Mouse (Mus musculus): ENCODE measurements around the gene Gm10644.

Gene Gm10644

GRCm38 (mm10) chr8:83935435-83935834, 19.6 kb downstream of the Gm10644 start:
- DNase-seq (ENCODE audit: low read depth), result no peak

DNA sequence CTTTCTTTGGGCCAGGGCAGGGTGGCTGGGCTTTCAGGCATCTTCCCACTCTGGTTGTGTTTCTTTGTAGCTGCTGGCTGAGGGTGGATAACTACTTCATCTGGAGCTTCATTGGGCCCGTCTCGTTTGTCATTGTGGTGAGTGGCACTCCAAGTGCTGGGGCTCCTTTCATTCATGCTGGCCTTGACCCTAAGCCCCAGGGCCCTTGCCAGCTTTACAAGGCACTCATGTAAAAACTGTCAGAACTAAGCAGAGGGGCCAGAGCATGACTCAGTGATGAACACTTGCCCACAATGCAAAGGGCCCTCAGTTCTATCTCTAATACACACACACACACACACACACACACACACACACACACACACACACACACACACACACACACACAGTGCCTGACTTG, 20.0 kb downstream of the Gm10644 start:
- DNase-seq (ENCODE audit: low read depth), result no peak

DNA sequence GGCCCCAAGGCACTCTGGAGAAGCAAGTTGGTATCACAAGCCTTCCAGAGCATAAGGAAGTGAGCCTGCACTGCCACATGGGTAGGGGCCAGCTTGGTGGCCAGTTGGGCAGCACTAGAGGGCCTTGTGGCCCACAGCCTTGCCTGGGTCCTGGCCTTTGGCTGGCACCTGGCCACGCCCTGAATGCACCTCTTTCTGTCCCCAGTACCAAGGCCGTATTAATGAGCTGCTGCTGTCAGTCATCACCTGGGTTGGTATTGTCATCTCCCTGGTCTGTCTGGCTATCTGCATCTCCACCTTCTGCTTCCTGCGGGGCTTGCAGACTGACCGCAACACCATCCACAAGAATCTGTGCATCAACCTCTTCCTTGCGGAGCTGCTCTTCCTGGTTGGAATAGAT, 20.8 kb downstream of the Gm10644 start:
- DNase-seq (ENCODE audit: low read depth), result no peak

DNA sequence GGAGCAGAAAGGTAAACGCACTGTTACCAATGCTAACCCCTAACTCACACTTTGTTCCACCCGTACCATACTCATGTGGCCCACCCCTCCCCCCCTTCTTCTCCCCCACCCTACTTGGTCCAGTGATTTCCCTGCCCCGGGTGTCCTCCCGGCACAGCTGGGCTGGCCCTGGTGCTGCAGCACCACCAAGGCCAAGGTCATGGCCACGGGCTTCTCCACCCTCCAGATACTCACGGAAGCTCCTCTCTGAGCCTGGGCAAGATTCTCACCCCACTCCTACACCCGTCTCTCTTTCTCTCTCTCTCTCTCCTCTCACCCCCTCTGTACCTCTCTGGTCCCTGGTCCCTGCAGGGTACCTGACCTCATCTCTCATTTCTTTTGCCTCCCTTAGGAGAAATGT, 28.7 kb downstream of the Gm10644 start:
- DNase-seq (ENCODE audit: low read depth), result no peak

- no peak for DNase-seq (ENCODE audit: low read depth)
Measured at GRCm38 (mm10) chr8:83924585-83924984, 30.4 kb downstream of the Gm10644 start.

DNA sequence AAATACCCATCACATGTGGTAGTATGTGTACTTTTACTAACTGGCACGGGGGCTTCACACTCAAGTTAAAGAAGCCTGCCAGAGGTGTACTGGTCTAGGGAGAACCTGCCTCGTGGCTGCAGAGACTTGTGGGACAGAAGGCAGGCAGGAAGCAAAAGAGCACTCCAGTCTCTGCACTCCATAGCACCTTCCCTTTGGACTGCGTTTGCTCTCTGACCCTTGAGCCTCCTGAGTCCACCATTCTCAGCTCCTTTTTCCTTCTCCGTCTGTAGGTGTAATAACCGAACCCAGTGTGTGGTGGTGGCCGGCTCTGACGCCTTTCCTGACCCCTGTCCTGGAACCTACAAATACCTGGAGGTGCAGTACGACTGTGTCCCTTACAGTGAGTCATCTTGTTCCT, 32.3 kb downstream of the Gm10644 start:
- DNase-seq (ENCODE audit: low read depth), result no peak

DNA sequence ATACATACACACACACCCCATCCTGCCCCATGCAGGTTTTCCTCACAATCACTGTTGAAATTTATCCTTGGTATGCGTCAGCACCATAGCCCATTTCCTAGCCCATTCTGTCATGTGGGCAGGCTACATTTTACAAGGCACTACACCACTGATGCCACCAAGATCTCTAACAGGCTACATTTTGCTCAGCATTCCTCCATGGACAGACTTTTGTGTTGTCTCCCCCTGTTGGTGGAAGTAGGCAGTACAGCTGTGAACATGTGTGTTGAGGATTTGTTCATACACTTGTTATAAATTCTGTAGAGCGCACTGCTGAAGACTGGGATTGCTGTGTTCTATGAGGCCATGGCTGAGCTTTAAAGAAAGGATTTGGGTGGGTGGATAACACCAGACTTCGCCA, 33.4 kb downstream of the Gm10644 start:
- peak; percentile 88 for DNase-seq (ENCODE audit: low read depth)

- DNase-seq (ENCODE audit: low read depth), result no peak
Measured at GRCm38 (mm10) chr8:83917566-83917965, 37.4 kb downstream of the Gm10644 start.

DNA sequence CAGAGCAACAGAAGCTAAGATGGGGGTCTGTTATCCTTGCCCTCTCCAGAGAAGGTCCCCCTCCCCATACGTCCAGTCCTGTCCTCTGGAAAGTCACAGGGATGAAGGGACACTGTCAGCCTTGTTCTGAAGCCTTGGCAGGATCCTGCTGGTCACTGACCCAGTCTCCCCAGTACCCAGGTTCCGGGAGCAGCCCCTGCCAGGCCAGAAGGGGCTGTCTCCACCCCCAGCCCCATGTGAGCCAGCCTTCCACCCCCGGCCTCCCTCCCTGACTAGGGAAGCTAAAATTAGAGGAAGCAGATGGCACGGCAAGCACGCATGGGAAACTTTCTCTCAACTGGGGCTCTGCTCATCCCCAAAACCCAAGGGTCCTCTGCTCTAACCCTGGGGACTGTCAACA, 39.0 kb downstream of the Gm10644 start:
- DNase-seq (ENCODE audit: low read depth), result no peak

DNA sequence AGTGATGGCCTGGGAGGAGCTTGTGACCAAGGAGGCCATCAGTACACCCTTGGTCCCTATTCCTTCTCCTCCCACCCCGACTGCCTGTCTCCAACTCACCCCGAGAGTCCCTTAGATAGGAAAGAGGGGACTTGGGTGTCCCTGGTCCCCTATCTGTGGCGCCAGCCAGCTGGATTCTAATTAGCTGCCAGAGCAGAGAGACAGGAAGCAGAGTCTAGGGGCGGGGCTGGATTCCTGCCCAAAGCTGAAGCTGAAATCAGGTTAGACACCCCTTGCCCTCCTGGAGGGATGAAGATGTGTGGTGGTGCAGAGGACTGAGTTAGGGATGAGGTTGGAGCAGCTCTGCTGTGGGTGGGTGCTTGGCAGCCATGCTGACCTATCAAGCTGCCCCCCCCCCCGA, 40.1 kb downstream of the Gm10644 start:
- DNase-seq (ENCODE audit: low read depth), result no peak

DNA sequence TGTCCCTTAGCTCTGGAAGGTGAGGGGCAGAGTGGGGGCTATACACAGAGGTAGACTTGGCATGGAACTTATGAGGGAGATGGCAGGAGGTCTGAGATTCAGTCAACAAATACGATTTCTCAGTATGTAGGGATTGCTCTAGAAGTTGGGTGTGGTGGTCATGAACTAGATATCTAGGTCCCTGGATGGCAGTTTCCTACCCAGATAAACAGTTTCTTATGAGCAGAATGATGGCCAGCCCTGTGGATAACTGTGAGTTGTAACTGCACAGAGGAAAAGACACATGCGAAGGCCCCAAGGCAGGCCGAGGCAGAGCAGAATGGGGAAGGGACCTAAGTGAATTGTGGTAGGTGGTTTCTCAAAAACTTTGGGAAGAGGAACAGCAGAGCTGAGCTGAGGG, 40.8 kb downstream of the Gm10644 start:
- no peak for DNase-seq (ENCODE audit: low read depth)

- no peak for DNase-seq (ENCODE audit: low read depth)
Measured at GRCm38 (mm10) chr8:83911809-83912731, 42.9 kb downstream of the Gm10644 start.

- no peak for DNase-seq (ENCODE audit: low read depth)
Measured at GRCm38 (mm10) chr8:83909311-83909710, 45.7 kb downstream of the Gm10644 start.

- DNase-seq (ENCODE audit: low read depth), result no peak
Measured at GRCm38 (mm10) chr8:83908583-83908982, 46.4 kb downstream of the Gm10644 start.

- DNase-seq (ENCODE audit: low read depth), result peak; percentile 37
Measured at GRCm38 (mm10) chr8:83902961-83903666, 51.9 kb downstream of the Gm10644 start.

DNA sequence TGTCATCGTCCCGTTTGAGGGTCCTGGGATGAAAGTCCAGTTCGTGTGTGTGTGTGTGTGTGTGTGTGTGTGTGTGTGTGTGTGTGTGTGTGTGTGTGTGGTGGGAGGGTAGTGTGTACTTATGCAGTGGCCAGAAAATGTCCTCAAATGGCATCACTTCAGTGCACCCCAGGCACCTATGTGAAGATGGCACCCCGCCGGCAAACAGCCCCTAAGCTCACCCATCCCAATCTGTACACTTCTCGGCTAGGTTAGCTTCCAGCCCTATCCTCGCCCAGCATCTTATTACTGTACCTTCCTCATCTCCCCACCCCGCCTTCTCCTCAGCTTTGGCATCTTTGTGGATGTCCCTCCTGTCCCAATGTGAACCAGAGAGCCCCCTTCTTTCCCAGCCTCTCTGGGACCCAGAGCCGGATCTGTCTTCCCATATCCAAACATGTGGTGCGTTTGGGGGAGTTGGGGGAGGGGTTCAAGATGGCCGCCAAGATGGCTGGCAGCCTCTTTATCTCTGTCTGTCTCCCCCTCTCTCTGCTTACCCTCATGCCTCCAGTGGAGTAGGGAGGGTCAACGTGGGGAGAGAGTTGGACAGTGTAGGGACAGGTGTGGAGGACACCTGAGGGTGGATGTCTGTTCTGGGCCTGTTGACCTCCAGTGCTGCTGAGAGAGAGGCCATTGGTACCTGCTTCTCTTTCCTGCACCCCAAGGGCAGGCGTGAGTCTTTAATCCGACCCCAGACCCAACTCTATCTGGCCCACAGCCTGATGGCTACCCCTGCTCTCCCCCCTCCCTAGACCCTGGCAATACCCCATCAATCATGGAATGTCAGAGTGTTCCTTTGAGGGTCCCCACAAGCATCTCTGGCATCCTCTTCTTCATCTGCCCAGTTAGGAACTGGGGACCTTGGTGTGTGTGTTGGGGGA, 53.2 kb downstream of the Gm10644 start:
- no peak for DNase-seq (ENCODE audit: low read depth)

GRCm38 (mm10) chr8:83900957-83901270, 54.1 kb downstream of the Gm10644 start:
- peak; percentile 65 for DNase-seq (ENCODE audit: low read depth)

DNA sequence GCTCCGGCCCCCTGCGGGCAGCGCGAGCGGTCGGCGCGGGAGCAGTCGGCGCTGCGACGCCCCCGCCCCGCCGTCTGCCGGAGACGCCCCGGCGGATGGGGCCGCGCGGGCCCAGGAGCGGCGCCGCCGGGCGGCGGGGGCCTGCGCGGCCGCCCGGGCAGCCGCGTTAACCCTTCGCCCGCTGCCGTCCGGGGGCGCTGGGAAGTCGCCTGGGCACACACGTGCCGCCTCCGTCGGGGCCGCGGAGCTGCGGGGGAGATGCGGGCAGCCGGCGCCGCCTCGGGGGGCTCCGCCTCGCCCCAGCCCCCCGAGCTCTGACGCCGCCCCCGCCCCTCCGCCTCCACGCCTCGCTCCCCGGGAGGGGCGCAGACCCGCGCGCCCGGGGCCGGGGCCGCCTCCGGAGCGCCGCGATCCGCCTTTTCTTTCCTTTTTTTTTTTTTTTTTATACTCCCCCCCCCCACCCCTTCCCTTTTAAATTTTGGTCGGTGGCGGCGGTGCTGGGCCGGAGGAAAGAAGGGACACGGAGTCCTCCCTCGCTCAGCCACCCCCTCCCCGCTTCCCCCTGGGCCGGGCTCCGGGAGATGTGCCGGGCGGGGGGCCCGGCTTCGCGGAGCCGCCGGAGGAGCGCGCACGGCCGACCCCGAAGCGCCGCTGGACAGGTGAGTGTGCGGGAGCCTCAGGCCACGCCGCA, 54.6 kb downstream of the Gm10644 start:
- no peak for DNase-seq (ENCODE audit: low read depth)

GRCm38 (mm10) chr8:83899363-83900252, 55.4 kb downstream of the Gm10644 start, which contains the start of gene Adgrl1:
TSS of gene Adgrl1 (plus strand) at chr8:83900105.
- DNase-seq (ENCODE audit: low read depth), result peak; percentile 91

- DNase-seq (ENCODE audit: low read depth), result peak; percentile 72
Measured at GRCm38 (mm10) chr8:83898985-83899362, 56.0 kb downstream of the Gm10644 start.

DNA sequence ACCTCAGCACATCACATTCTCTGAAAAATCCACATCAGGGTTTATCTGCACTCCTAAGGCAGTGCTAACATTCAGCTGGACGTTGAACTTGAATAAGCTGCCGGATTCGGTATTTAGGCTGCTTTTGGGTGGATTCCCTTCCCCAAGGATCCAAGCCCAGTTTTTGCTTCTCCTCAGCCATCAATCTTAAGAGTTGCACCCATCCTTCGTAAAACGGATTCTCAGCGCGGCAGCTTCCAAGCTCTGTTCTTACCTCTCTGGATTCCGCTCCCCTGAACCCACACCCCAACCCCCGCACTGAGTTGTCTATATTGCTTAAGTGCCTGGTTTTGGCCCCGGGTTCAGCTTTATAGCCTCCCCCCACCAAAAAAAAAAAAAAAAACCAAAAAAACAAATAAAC, 56.5 kb downstream of the Gm10644 start:
- peak; percentile 24 for DNase-seq (ENCODE audit: low read depth)
